Mouse (Mus musculus) CD4-positive, CD25-positive, alpha-beta regulatory T cell, adult 9 weeks (primary cell): ENCODE results near the gene Klra6. TPM values are rescaled to one million over a fixed set of nuclear protein-coding genes. Genes with fewer than 3 reads are reported as not detected.

Experiments used
- polyA plus RNA-seq: library from polyadenylated mRNA; unstranded; fragments of 100-300 nt; shearing (Covaris generic); gene quantifications from one replicate; pipeline ENCODE4 v1.2.1, GENCODE M21; 2017

Gene Klra6
- polyA plus RNA-seq = not detected

DNA sequence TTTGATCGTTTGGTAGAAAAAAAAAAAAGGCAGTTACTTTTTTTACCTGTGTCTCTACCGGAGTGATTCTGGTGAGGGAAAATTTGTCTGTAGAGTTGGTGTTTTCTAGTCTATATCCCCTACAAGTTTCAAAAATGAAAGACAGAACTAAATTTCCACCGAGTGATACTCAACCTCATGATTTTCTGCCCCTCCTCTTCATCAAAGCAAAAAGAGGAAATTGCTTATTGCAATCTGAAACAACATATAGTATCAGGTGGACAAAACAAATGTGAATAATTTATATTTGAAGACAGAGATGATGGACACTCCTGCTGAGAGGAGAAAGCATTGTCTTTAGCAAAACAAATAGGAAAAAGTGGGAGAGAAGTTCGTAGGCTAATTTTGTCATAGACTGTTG, at the start of gene Klra6:
TSS of gene Klra6 (minus strand) at position 101 of the 400 bp plus-strand sequence.

DNA sequence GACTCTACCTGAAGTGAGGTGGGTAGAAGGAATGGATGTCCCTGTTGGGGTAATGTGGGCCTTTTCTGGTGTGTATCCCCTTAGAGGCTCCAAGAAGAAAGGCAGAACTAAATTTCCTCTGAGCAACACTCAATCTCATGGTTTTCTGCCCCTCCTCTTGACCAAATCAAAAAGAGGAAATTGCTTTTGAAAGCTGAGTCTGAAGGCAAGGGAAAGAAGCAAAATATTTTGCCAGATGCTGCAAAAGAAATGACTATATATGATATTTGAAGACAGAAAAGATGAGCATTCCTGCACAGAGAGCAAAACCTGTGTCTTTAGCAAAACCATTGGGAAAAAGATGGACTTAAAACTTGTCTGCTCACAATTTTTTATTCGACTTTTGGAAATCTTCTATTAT, 40.4 kb upstream of the Klra6 start, which contains the start of gene Klra4:
TSS of gene Klra4 (minus strand) at position 101 of the 400 bp plus-strand sequence.

Other genes with a start within 250 kb of the Klra6 start
- gene Gm156, start 242.7 kb downstream of the Klra6 start, polyA plus RNA-seq = not detected
- not detected for gene Gm17631, start 164.3 kb downstream of the Klra6 start, polyA plus RNA-seq
- not detected for gene Klra17, start 150.3 kb downstream of the Klra6 start, polyA plus RNA-seq
- gene Klra5, start 109.3 kb downstream of the Klra6 start, polyA plus RNA-seq = not detected
- not detected for gene Klra4, start 40.3 kb upstream of the Klra6 start, polyA plus RNA-seq
- not detected for gene Klra8, start 102.9 kb upstream of the Klra6 start, polyA plus RNA-seq
- gene Klra9, start 166.2 kb upstream of the Klra6 start, polyA plus RNA-seq = not detected
- gene Klra7, start 206.4 kb upstream of the Klra6 start, polyA plus RNA-seq = not detected